Mouse (Mus musculus) limb, embryonic 10.5 days (tissue): ENCODE data around the gene Klhl22. TPM values are rescaled to one million over a fixed set of nuclear protein-coding genes. Genes with fewer than 3 reads are reported as not detected.

Experiments
- DNase-seq: peaks from one replicate; pipeline ENCODE4 v3.0.0-alpha.2; 2017; ENCODE audit warnings: low spot score
- H3K27ac ChIP-seq: fragments of 300-500 bp; sonication (generic); 2 replicates; pipeline ENCODE4 v1.5.1; 2016; ENCODE audit warnings: mild to moderate bottlenecking
- H3K27me3 ChIP-seq: fragments of 300-500 bp; sonication (generic); 2 replicates; pipeline ENCODE4 v1.6.1; 2016; ENCODE audit warnings: low read depth, mild to moderate bottlenecking; ENCODE audit not compliant: poor library complexity, severe bottlenecking
- H3K36me3 ChIP-seq: fragments of 300-500 bp; sonication (generic); 2 replicates; pipeline ENCODE4 v1.6.1; 2016; ENCODE audit warnings: mild to moderate bottlenecking, moderate library complexity
- H3K4me1 ChIP-seq: fragments of 300-500 bp; sonication (generic); 2 replicates; pipeline ENCODE4 v1.6.1; 2016
- H3K4me3 ChIP-seq: fragments of 300-500 bp; sonication (generic); 2 replicates; pipeline ENCODE4 v1.5.1; 2016; ENCODE audit warnings: mild to moderate bottlenecking, moderate library complexity
- H3K9me3 ChIP-seq: fragments of 300-500 bp; sonication (generic); replicated peaks from 2 replicates; pipeline ENCODE4 v1.6.1; 2016; ENCODE audit warnings: mild to moderate bottlenecking
- WGBS: fragments of 180-500 bp; shearing (Covaris S2); methylation state at CpG from one replicate; pipeline ENCODE4 v1.1.7; 2016; 5-methylcytosine and 5-hydroxymethylcytosine counted together
- polyA plus RNA-seq: library from polyadenylated mRNA; unstranded; fragments of >200 nt; fragmentation: Nextera tagmentation; extraction: Ambion mirVana; gene quantifications from 2 replicates; pipeline ENCODE4 v1.2.1, GENCODE M21; 2016

Gene Klhl22
- polyA plus RNA-seq, 1 experiment from 2014 or later: 81.3 TPM

- no peaks in the 10 kb centered on the region for H3K9me3 ChIP-seq
- WGBS: 81% methylated on average over 4 of the region's 4 CpGs
- H3K27me3 ChIP-seq: peaks cover 45% of the 10 kb centered on the region
- peak; percentile 58 for DNase-seq
- H3K4me3 ChIP-seq: peak overlapping the region; percentile 31
- H3K36me3 ChIP-seq: peaks cover 43% of the 10 kb centered on the region
- peaks cover 67% of the 10 kb centered on the region for H3K4me1 ChIP-seq
- peak overlapping the region; percentile 91 for H3K27ac ChIP-seq
Measured at GRCm38 (mm10) chr16:17809125-17809524, 49.7 kb downstream of the Klhl22 start.

DNA sequence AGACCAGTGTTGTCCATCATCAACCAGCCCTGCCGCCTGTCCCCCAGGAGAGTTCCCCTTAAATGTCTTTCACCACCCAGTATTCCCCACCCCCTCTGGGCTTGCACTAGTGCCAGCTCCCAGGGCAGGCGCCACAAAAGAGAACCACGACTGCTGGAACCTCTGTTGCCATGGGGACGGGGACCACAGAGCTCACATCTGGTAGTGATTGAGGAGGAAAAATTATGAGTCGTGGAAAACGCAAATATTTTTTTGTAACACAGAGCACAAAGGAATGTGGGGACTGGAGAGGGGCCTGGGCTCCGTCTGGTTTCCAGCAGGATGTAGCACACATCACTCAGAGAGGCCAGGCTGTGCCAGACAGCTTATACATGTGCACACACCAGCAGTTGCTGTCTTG is 50.3 kb downstream of the Klhl22 start:
- Histone ChIP-seq H3K4me1 (peaks cover 61% of the 10 kb centered on the region), H3K27ac (peak overlapping the region; percentile 91), H3K9me3 (no peaks in the 10 kb centered on the region), H3K36me3 (peaks cover 39% of the 10 kb centered on the region), H3K27me3 (peaks cover 45% of the 10 kb centered on the region), H3K4me3 (peak overlapping the region; percentile 31)
- 9% methylated on average over 7 of the region's 7 CpGs for WGBS
- peak; percentile 89 for DNase-seq

GRCm38 (mm10) chr16:17812120-17812519 is 52.7 kb downstream of the Klhl22 start:
- H3K9me3 ChIP-seq: no peaks in the 10 kb centered on the region
- WGBS: 9% methylated on average over 5 of the region's 5 CpGs
- peaks cover 53% of the 10 kb centered on the region for H3K4me1 ChIP-seq
- peak overlapping the region; percentile 38; the same call in 1 of the 2 replicates for H3K27ac ChIP-seq
- peaks cover 16% of the 10 kb centered on the region for H3K36me3 ChIP-seq
- no peak overlapping the region for H3K4me3 ChIP-seq
- H3K27me3 ChIP-seq: peaks cover 40% of the 10 kb centered on the region
- peak; percentile 42 for DNase-seq

DNA sequence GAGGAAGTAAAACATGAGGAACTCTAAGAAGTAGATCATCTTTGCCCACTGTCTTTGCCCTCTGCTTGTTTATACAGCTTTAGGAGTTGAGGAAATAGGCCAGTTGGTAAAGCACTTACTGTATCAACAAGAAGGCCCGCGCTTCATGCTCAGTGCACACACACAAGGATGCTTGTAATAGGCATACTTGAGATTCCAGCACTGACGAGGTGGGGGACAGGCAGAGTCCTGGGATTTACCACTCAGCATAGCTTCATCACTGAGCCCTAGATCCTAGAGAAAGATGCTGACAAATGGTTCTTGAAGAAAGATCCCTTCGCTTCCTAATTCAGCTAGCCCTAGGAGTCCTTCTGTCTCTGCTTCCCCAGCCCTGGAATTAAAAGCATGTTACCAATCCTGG is 53.8 kb downstream of the Klhl22 start:
- no peaks in the 10 kb centered on the region for H3K9me3 ChIP-seq
- H3K4me1 ChIP-seq: peaks cover 43% of the 10 kb centered on the region
- H3K4me3 ChIP-seq: no peak overlapping the region
- H3K27ac ChIP-seq: no peak overlapping the region
- peaks cover 47% of the 10 kb centered on the region for H3K27me3 ChIP-seq
- no peak for DNase-seq
- WGBS: 59% methylated on average over 4 of the region's 4 CpGs
- peaks cover 5% of the 10 kb centered on the region; the same call in 1 of the 2 replicates for H3K36me3 ChIP-seq

- Histone ChIP-seq H3K36me3 (no peaks in the 10 kb centered on the region), H3K9me3 (no peaks in the 10 kb centered on the region), H3K4me3 (peak overlapping the region; percentile 60), H3K27ac (peak overlapping the region; percentile 89), H3K4me1 (peaks cover 19% of the 10 kb centered on the region), H3K27me3 (peaks cover 50% of the 10 kb centered on the region)
- peak; percentile 90 for DNase-seq
- 1% methylated on average over 63 of the region's 63 CpGs for WGBS
Measured at GRCm38 (mm10) chr16:17815411-17816402, 56.3 kb downstream of the Klhl22 start.

- Histone ChIP-seq H3K36me3 (no peaks in the 10 kb centered on the region), H3K27ac (peak overlapping the region; percentile 89; the same call in 1 of the 2 replicates), H3K9me3 (no peaks in the 10 kb centered on the region), H3K4me3 (0 out of 2 replicates have a peak overlapping the region, but pooled peaks have one; percentile 60), H3K27me3 (peaks cover 53% of the 10 kb centered on the region), H3K4me1 (peaks cover 16% of the 10 kb centered on the region)
- DNase-seq: no peak
- WGBS: 80% methylated on average over 8 of the region's 8 CpGs
Measured at GRCm38 (mm10) chr16:17816528-17816927, 57.1 kb downstream of the Klhl22 start.

- peaks cover 28% of the 10 kb centered on the region for H3K27me3 ChIP-seq
- no peaks in the 10 kb centered on the region for H3K36me3 ChIP-seq
- DNase-seq: no peak
- H3K9me3 ChIP-seq: no peaks in the 10 kb centered on the region
- H3K4me1 ChIP-seq: peaks cover 51% of the 10 kb centered on the region
- H3K4me3 ChIP-seq: no peak overlapping the region
- H3K27ac ChIP-seq: no peak overlapping the region
- WGBS: 78% methylated on average over 2 of the region's 2 CpGs
Measured at GRCm38 (mm10) chr16:17826500-17826899, 67.1 kb downstream of the Klhl22 start.

DNA sequence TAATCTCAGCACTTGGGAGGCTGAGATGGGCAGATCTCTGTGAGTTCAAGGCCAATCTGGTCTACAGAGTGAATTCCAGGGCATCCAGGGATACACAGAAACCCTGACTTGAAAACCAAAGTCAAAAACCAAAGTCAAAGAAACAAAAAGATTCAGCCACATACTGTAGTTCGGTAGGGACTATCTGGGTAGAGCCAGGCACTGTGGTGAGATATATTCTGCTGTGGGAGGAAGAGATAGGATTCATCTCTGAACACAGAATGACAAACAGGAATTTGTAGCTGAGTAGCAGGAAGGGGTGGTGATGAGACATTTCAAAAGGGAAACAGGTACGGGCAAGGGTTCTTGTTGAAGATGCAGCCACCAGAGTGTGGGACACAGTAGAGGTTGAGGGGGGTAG is 68.8 kb downstream of the Klhl22 start:
- no peaks in the 10 kb centered on the region for H3K36me3 ChIP-seq
- no peaks in the 10 kb centered on the region for H3K9me3 ChIP-seq
- peaks cover 45% of the 10 kb centered on the region for H3K27me3 ChIP-seq
- peaks cover 67% of the 10 kb centered on the region for H3K4me1 ChIP-seq
- DNase-seq: no peak
- no peak overlapping the region for H3K4me3 ChIP-seq
- WGBS: 81% methylated on average over 2 of the region's 2 CpGs
- H3K27ac ChIP-seq: peak overlapping the region; percentile 76

DNA sequence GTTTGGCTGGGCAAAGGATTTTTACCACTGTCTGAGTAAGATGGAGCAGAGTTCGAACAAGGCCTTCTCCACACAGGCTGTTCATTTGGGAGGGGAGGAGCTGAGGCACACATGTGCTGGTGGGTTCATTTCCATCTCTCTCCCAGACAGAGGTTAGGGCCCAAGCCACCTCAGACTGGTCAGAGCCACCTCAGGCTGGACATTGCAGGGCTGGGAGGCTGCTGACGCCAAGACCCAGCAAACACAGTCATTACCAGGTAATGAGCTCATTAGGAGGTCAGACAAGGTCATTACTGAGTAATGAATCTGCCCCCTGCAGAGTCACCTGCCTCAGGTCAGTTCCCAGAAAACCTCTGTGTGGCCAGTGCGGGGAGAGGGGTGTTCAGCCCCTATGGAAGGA is 69.4 kb downstream of the Klhl22 start:
- 45% methylated on average over 3 of the region's 3 CpGs for WGBS
- peaks cover 49% of the 10 kb centered on the region for H3K27me3 ChIP-seq
- no peaks in the 10 kb centered on the region for H3K36me3 ChIP-seq
- H3K27ac ChIP-seq: peak overlapping the region; percentile 76
- peak; percentile 71 for DNase-seq
- H3K9me3 ChIP-seq: no peaks in the 10 kb centered on the region
- H3K4me3 ChIP-seq: no peak overlapping the region
- H3K4me1 ChIP-seq: peaks cover 74% of the 10 kb centered on the region

DNA sequence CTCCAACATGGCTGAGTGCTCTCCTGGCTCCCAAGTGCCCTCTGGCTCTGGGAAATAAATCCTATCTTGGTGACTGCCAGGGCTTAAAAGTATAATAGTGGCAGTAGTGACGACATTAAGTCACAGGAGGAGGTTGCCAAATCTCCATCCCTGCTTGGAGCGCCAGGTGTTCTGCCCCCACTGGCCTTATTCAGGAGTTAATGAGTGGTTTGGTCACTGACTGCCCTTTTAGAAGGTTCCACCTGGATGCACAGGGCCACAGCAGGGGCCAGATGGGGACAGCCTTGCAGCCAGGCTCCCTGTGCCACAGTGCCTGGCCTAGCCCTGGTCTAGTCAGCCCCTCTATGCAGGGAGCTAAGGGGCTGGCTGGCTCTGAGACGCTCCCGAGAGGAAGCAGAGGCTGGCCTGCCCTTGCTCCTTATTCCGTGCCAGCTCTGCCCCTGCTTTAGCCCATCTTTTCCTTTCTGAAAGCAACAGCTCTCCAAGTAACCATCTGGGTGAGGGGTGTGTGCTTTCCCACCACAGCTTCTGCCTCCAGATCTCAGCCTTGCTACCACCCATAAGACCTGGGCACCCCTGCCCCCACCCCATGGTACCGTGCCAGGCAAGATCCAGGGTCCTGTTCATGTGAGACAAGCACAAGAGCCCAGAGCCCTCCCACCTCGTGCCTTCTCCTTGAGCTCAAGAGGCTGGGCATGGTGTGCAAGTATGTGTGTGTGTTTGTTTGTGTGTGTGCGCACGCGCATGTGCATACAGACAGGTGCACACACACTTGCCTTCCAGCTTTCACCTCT is 71.2 kb downstream of the Klhl22 start:
- Histone ChIP-seq H3K27me3 (peaks cover 66% of the 10 kb centered on the region), H3K4me1 (peaks cover 81% of the 10 kb centered on the region), H3K27ac (peak overlapping the region; percentile 70), H3K9me3 (no peaks in the 10 kb centered on the region), H3K4me3 (no peak overlapping the region), H3K36me3 (no peaks in the 10 kb centered on the region)
- 69% methylated on average over 10 of the region's 10 CpGs for WGBS
- no peak for DNase-seq

DNA sequence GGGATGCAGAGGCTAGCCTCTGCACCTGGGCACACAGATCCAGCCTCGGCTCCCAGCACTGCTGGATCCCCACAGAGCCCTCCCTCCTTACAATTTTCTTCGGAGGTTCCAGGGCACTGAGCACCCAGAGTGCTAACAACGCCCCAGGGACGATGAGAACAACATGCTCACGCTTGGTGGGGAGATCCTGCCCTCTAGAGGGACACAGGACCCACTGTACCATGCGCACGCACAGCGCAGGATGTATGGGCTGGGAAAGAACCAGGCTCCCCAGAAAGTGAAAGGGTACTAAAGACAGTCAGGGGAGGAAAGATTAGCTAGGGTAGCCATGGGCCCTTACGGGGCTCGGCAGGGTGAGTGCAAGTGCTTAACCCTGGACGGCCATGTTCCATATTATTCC is 72.4 kb downstream of the Klhl22 start:
- peak overlapping the region; percentile 70 for H3K27ac ChIP-seq
- WGBS: 18% methylated on average over 11 of the region's 11 CpGs
- peaks cover 77% of the 10 kb centered on the region for H3K4me1 ChIP-seq
- H3K36me3 ChIP-seq: no peaks in the 10 kb centered on the region
- DNase-seq: peak; percentile 44
- H3K4me3 ChIP-seq: no peak overlapping the region
- H3K9me3 ChIP-seq: no peaks in the 10 kb centered on the region
- peaks cover 78% of the 10 kb centered on the region for H3K27me3 ChIP-seq

DNA sequence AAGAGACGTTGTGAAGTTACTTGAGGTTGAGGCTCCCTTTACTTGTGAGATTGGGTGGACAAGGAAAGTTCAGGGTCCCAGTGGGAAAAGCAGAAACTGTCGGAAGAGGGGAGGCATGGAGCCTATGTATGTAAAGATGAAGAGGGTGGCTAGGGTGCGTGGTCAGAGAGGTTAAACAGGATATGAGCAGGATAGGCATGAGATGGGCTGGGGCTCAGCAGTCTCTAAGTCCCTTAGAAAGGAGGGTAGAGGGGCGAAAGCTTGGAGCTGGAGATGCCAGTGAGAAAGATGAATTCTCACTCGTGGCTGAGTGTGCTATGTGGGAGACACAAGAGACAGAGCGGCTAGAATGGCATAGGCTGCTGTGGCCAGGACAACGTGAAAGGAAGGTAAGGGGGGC is 73.4 kb downstream of the Klhl22 start, which contains the start of gene B830017H08Rik:
Gene B830017H08Rik (plus strand): TSS at position 301 of the 400 bp plus-strand sequence.
- peak within 1 kb of the TSS; percentile 91 for H3K27ac ChIP-seq
- 30% methylated on average over 7 of the region's 7 CpGs for WGBS

More for the DNA sequence above, 73.4 kb downstream of the Klhl22 start, which contains the start of gene B830017H08Rik:
- no peak for DNase-seq
- H3K27me3 ChIP-seq: peaks cover 89% of the 10 kb centered on the region
- peaks cover 2% of the 10 kb centered on the region; the same call in 1 of the 2 replicates for H3K36me3 ChIP-seq
- H3K4me1 ChIP-seq: peaks cover 67% of the 10 kb centered on the region
- no peaks in the 10 kb centered on the region for H3K9me3 ChIP-seq
- peak within 1 kb of the TSS; percentile 79 for H3K4me3 ChIP-seq
